Mouse (Mus musculus) macrophage (primary cell): Measurements from ENCODE around the gene Ipo9. TPM values are rescaled to one million over a fixed set of nuclear protein-coding genes. Genes with fewer than 3 reads are reported as not detected.

Experiments used
- polyA plus RNA-seq: library from polyadenylated mRNA; stranded (reverse); fragments of 250-400 nt; gene quantifications from 3 replicates; pipeline ENCODE4 v1.2.4, GENCODE M21; 2018; ENCODE audit warnings: inconsistent platforms

Ipo9 gene
- polyA plus RNA-seq, 1 experiment from 2014 or later: 19.0 TPM

Other genes with a start within 250 kb of the Ipo9 start
- not detected in 3 replicates for gene Elf3, start 171.9 kb downstream of the Ipo9 start, polyA plus RNA-seq
- gene Rnpep, start 146.4 kb downstream of the Ipo9 start, polyA plus RNA-seq: 213 to 249 TPM (median 229 TPM) in 3 replicates
- 30.4 to 76.6 TPM (median 32.5 TPM) in 3 replicates for gene Timm17a, start 116.7 kb downstream of the Ipo9 start, polyA plus RNA-seq
- gene Lmod1, start 105.7 kb downstream of the Ipo9 start, polyA plus RNA-seq: not detected in 3 replicates
- gene Shisa4, start 55.3 kb downstream of the Ipo9 start, polyA plus RNA-seq: 0.16 to 1.4 TPM (median 0.23 TPM) in 3 replicates
- gene Nav1, start 176.8 kb upstream of the Ipo9 start, polyA plus RNA-seq: 23.0 to 33.0 TPM (median 24.1 TPM) in 3 replicates